Mouse (Mus musculus) retina, embryonic 14.5 days (tissue): ENCODE results near the gene Bptf.
"Not testable (repeated sequence)": the region's sequence is repeated elsewhere in the genome, so short reads cannot be mapped to it uniquely, and the experiment has no call there.

ENCODE experiments used
- DNase-seq: peaks from one replicate; pipeline ENCODE4 v3.0.0-alpha.2; 2015; ENCODE audit warnings: low spot score

Bptf gene

GRCm38 (mm10) chr11:107017339-107017886, 114.5 kb downstream of the Bptf start:
- no peak for DNase-seq

- no peak for DNase-seq
Measured at GRCm38 (mm10) chr11:107016893-107017292, 115.0 kb downstream of the Bptf start.

GRCm38 (mm10) chr11:107015535-107016187, 116.3 kb downstream of the Bptf start:
- DNase-seq, result not testable (repeated sequence)

- no peak for DNase-seq
Measured at GRCm38 (mm10) chr11:107014597-107015309, 117.2 kb downstream of the Bptf start.

- no peak for DNase-seq
Measured at GRCm38 (mm10) chr11:107014020-107014585, 117.8 kb downstream of the Bptf start.

GRCm38 (mm10) chr11:107012324-107013017, 119.5 kb downstream of the Bptf start:
- DNase-seq, result peak; percentile 100

GRCm38 (mm10) chr11:107011669-107012323, 120.1 kb downstream of the Bptf start:
- DNase-seq, result no peak

GRCm38 (mm10) chr11:107011171-107011570, 120.8 kb downstream of the Bptf start:
- DNase-seq, result no peak

GRCm38 (mm10) chr11:107010447-107010846, 121.5 kb downstream of the Bptf start:
- no peak for DNase-seq

- no peak for DNase-seq
Measured at GRCm38 (mm10) chr11:107005538-107005937, 126.4 kb downstream of the Bptf start.

GRCm38 (mm10) chr11:107001760-107002675, 129.9 kb downstream of the Bptf start:
- peak; percentile 89 for DNase-seq

- DNase-seq, result no peak
Measured at GRCm38 (mm10) chr11:106999949-107000513, 131.9 kb downstream of the Bptf start.

GRCm38 (mm10) chr11:106999151-106999948, 132.6 kb downstream of the Bptf start, which contains the start of gene Kpna2:
Gene Kpna2, minus strand, starts transcription at chr11:106999541.
- peak; percentile 95 for DNase-seq

GRCm38 (mm10) chr11:106998651-106999150, 133.2 kb downstream of the Bptf start:
- peak; percentile 59 for DNase-seq

- no peak for DNase-seq
Measured at GRCm38 (mm10) chr11:106997976-106998375, 134.0 kb downstream of the Bptf start.

- not testable (repeated sequence) for DNase-seq
Measured at GRCm38 (mm10) chr11:106996492-106996891, 135.4 kb downstream of the Bptf start.

GRCm38 (mm10) chr11:106994246-106995085, 137.5 kb downstream of the Bptf start:
- no peak for DNase-seq

- no peak for DNase-seq
Measured at GRCm38 (mm10) chr11:106987384-106987783, 144.5 kb downstream of the Bptf start.
